20 mouse cellular contexts compared by ENCODE assay signal in genomic region chr6:30354760-30355159, GRCm38 (mm10). TPM values are rescaled to one million over a fixed set of nuclear protein-coding genes. Genes with fewer than 3 reads are reported as not detected.
DNase-seq lines count a peak whose midpoint lies in the region; ATAC-seq and TF ChIP-seq lines count a peak whose summit lies in the region.
"Had no signal": no experiment of that assay in that cellular context is flagged by ENCODE, and none has a peak within 500 bp of the region (broad histone marks: within the 10 kb centered on the region; RNA-seq: fewer than 3 reads in every experiment).

No protein-coding gene starts in this region.

- no peak overlapping the region for H3K4me3 ChIP-seq in kidney, embryonic 15.5 days (replicated peaks)
- no peak overlapping the region for H3K4me3 ChIP-seq in CH12.LX (replicated peaks in 1 of 3; ENCODE audit: low read depth in 2 of 3, low read length in 2 of 3, poor library complexity in 1 of 3)
- no peak overlapping the region for H3K4me3 ChIP-seq in hindbrain, embryonic 10.5 days
- no peak overlapping the region for H3K4me3 ChIP-seq in cerebellum, adult 2 months (replicated peaks; ENCODE audit: insufficient read depth, low read depth, low read length)
- H3K4me3 ChIP-seq: embryonic facial prominence, embryonic 15.5 days; heart, embryonic 15.5 days; limb, embryonic 12.5 days; megakaryocyte, embryonic 14.5 days had no signal

- TF ChIP-seq EP300 in CH12.LX (IDR thresholded peaks at IDR 0.05; ENCODE audit: low read length) = no peak

- TF ChIP-seq CTCF in CH12.LX (conservative IDR thresholded peaks at IDR 0.05 in 1 of 2, IDR thresholded peaks at IDR 0.05 in 1 of 2; ENCODE audit: low read depth in 2 of 2, low read length in 2 of 2) = no peak
- no peak for TF ChIP-seq CTCF in cerebellum, adult 2 months (IDR thresholded peaks at IDR 0.05; ENCODE audit: borderline replicate concordance, insufficient read depth, low read depth, low read length)

- dilution Hi-C loops in CH12.LX (cut with MboI; ENCODE audit: extremely low pct_ligation_motif_present, extremely low pct_unique_long_range_greater_than_20kb, low sequenced_read_pairs) = no loop called here

- H3K27me3 ChIP-seq in kidney, embryonic 15.5 days = no peaks in the 10 kb centered on the region
- no peaks in the 10 kb centered on the region for H3K27me3 ChIP-seq in CH12.LX (replicated peaks)
- H3K27me3 ChIP-seq in hindbrain, embryonic 10.5 days (ENCODE audit: insufficient read depth, poor library complexity, severe bottlenecking) = no peaks in the 10 kb centered on the region
- H3K27me3 ChIP-seq in cerebellum, adult 2 months (ENCODE audit: control insufficient read depth, insufficient read depth, low read length) = no peaks in the 10 kb centered on the region
- H3K27me3 ChIP-seq: embryonic facial prominence, embryonic 15.5 days; heart, embryonic 15.5 days; limb, embryonic 12.5 days had no signal

- H3K36me3 ChIP-seq in kidney, embryonic 15.5 days = no peaks in the 10 kb centered on the region
- peaks cover 3 to 10% of the 10 kb centered on the region in 2 experiments for H3K36me3 ChIP-seq in CH12.LX (replicated peaks in 1 of 2; ENCODE audit: control insufficient read depth in 1 of 2, insufficient read depth in 1 of 2, low read length in 1 of 2)
- H3K36me3 ChIP-seq in hindbrain, embryonic 10.5 days = no peaks in the 10 kb centered on the region
- H3K36me3 ChIP-seq: embryonic facial prominence, embryonic 15.5 days; heart, embryonic 15.5 days; limb, embryonic 12.5 days had no signal

- ATAC-seq in kidney, embryonic 15.5 days (replicated peaks; ENCODE audit: low FRiP score) = no peak
- ATAC-seq: forebrain, embryonic 14.5 days; liver, postnatal 0 days had no signal

- no peak for DNase-seq in kidney, adult 11 months
- peak; percentile 70 for DNase-seq in 416B (ENCODE audit: low read depth)
- no peak for DNase-seq in CH12.LX (ENCODE audit: extremely low read depth)
- DNase-seq in induced T-regulatory cell, adult 2 months (ENCODE audit: low read depth) = peak; percentile 62
- DNase-seq in hindbrain, embryonic 10.5 days (ENCODE audit: low spot score) = no peak
- DNase-seq in frontal cortex, postnatal 25 days (ENCODE audit: low spot score in 2 of 2) = no peak
- DNase-seq in cerebellum, adult 2 months = no peak
- DNase-seq: adrenal gland, postnatal 36 days; gastrocnemius, postnatal 10 days; kidney, postnatal 25 days; liver, postnatal 0 days; right cerebral cortex, postnatal 14 days; thymus, adult 2 months had no signal

- peak overlapping the region; percentile 30; the same call in 1 of the 2 replicates for H3K27ac ChIP-seq in kidney, embryonic 15.5 days
- no peak overlapping the region for H3K27ac ChIP-seq in CH12.LX (ENCODE audit: insufficient read depth, low read depth)
- no peak overlapping the region for H3K27ac ChIP-seq in hindbrain, embryonic 10.5 days
- no peak overlapping the region for H3K27ac ChIP-seq in cerebellum, adult 2 months (ENCODE audit: insufficient read depth, low read length)
- H3K27ac ChIP-seq: embryonic facial prominence, embryonic 15.5 days; heart, embryonic 15.5 days; hindbrain, embryonic 14.5 days; limb, embryonic 12.5 days had no signal

- in situ Hi-C loops in CH12.LX (cut with MboI; ENCODE audit: low pct_ligation_motif_present, low pct_unique_long_range_greater_than_20kb, low sequenced_read_pairs) = loop anchor here (5.0 to 10.0 kb wide), 2 partner anchors 147 to 260 kb away; no protein-coding TSS in a partner anchor

- TF ChIP-seq POLR2A in CH12.LX (IDR thresholded peaks at IDR 0.05; ENCODE audit: low read depth, low read length) = no peak
- TF ChIP-seq POLR2A in cerebellum, adult 2 months (IDR thresholded peaks at IDR 0.05; ENCODE audit: borderline replicate concordance, insufficient read depth, low read length) = no peak

- H3K9me3 ChIP-seq in kidney, embryonic 15.5 days (replicated peaks) = no peaks in the 10 kb centered on the region
- no peaks in the 10 kb centered on the region for H3K9me3 ChIP-seq in CH12.LX (replicated peaks; ENCODE audit: low read length)
- no peaks in the 10 kb centered on the region for H3K9me3 ChIP-seq in hindbrain, embryonic 10.5 days
- H3K9me3 ChIP-seq: embryonic facial prominence, embryonic 15.5 days; heart, embryonic 15.5 days; limb, embryonic 12.5 days; megakaryocyte, embryonic 14.5 days had no signal

- H3K9ac ChIP-seq in kidney, embryonic 15.5 days = no peak overlapping the region
- H3K9ac ChIP-seq in CH12.LX (ENCODE audit: insufficient read depth, low read depth) = no peak overlapping the region
- H3K9ac ChIP-seq: embryonic facial prominence, embryonic 15.5 days; heart, embryonic 15.5 days; hindbrain, embryonic 14.5 days; limb, embryonic 12.5 days; liver, postnatal 0 days had no signal

- no peaks in the 10 kb centered on the region for H3K79me2 ChIP-seq in CH12.LX (replicated peaks; ENCODE audit: control insufficient read depth, extremely low read depth, insufficient read depth, poor library complexity, severe bottlenecking)

- H3K4me1 ChIP-seq in kidney, embryonic 15.5 days = peaks cover 46% of the 10 kb centered on the region
- H3K4me1 ChIP-seq in CH12.LX (ENCODE audit: control insufficient read depth in 1 of 2, insufficient read depth in 2 of 2) = peaks cover 0 to 43% of the 10 kb centered on the region in 2 experiments; a peak in 2 of 4 replicates
- H3K4me1 ChIP-seq in hindbrain, embryonic 10.5 days (replicated peaks) = peaks cover 10% of the 10 kb centered on the region
- H3K4me1 ChIP-seq in cerebellum, adult 2 months (ENCODE audit: control insufficient read depth, insufficient read depth, low read length) = peaks cover 20% of the 10 kb centered on the region
- H3K4me1 ChIP-seq: limb, embryonic 12.5 days had no signal

- WGBS in kidney, embryonic 15.5 days = 21% methylated on average over 5 of the region's 5 CpGs
- 71% methylated on average over 5 of the region's 5 CpGs for WGBS in hindbrain, embryonic 10.5 days
- 75% methylated on average over 5 of the region's 5 CpGs for WGBS in cerebellum, adult 2 months

- H3K4me2 ChIP-seq in kidney, embryonic 15.5 days = no peak overlapping the region
- no peak overlapping the region for H3K4me2 ChIP-seq in CH12.LX (ENCODE audit: insufficient read depth, low read depth, poor library complexity, severe bottlenecking)
- H3K4me2 ChIP-seq: embryonic facial prominence, embryonic 15.5 days; heart, embryonic 15.5 days; hindbrain, embryonic 14.5 days; limb, embryonic 12.5 days had no signal

- no peak for TF ChIP-seq RAD21 in CH12.LX (IDR thresholded peaks at IDR 0.05; ENCODE audit: low read depth, low read length)

TF ChIP-seq in CH12.LX, 34 proteins besides CTCF, POLR2A, EP300 and RAD21:
- peak; percentile 82 for TF ChIP-seq ZNF384 (IDR thresholded peaks at IDR 0.05; ENCODE audit: low read depth, low read length)
- no peak for TF ChIP-seq KAT2A (IDR thresholded peaks at IDR 0.05; ENCODE audit: insufficient replicate concordance, low read length)
TF ChIP-seq in CH12.LX: peak in this region for 1.

RNA-seq across cellular contexts. Expression of gene Zc3hc1, which starts 36.1 kb away (rescaled TPM):
- polyA plus RNA-seq in kidney, embryonic 15.5 days (2015; fragmentation: Nextera tagmentation; extraction: Ambion mirVana) = 63.6 and 69.4 TPM in 2 replicates
- total RNA-seq in CH12.LX (2012; rRNA removed) = 59.5 and 61.3 TPM in 2 replicates
- 89.5 and 94.4 TPM in 2 replicates for total RNA-seq in CH12.LX (2014; rRNA removed)
- 72.9 and 80.2 TPM in 2 replicates for polyA plus RNA-seq in CH12.LX (2012; ENCODE audit: insufficient read length, low read depth)
- 74.9 and 76.1 TPM in 2 replicates for polyA plus RNA-seq in hindbrain, embryonic 10.5 days (2016; fragmentation: Nextera tagmentation; extraction: Ambion mirVana)
- 26.6 and 30.2 TPM in 2 replicates for polyA plus RNA-seq in cerebellum, adult 2 months (2012; rRNA removed)

RNA-seq across cellular contexts. Expression of gene Klhdc10, which starts 46.9 kb away (rescaled TPM):
- 28.6 and 33.2 TPM in 2 replicates for polyA plus RNA-seq in kidney, embryonic 15.5 days (2015; fragmentation: Nextera tagmentation; extraction: Ambion mirVana)
- 30.6 and 37.7 TPM in 2 replicates for total RNA-seq in CH12.LX (2012; rRNA removed)
- 22.1 and 26.3 TPM in 2 replicates for total RNA-seq in CH12.LX (2014; rRNA removed)
- polyA plus RNA-seq in CH12.LX (2012; ENCODE audit: insufficient read length, low read depth) = 29.6 and 35.8 TPM in 2 replicates
- 26.1 and 29.2 TPM in 2 replicates for polyA plus RNA-seq in hindbrain, embryonic 10.5 days (2016; fragmentation: Nextera tagmentation; extraction: Ambion mirVana)
- polyA plus RNA-seq in cerebellum, adult 2 months (2012; rRNA removed) = 84.2 and 90.8 TPM in 2 replicates

RNA-seq across cellular contexts. Expression of gene Ube2h, which starts 50.4 kb away (rescaled TPM):
- 50.6 and 50.9 TPM in 2 replicates for polyA plus RNA-seq in kidney, embryonic 15.5 days (2015; fragmentation: Nextera tagmentation; extraction: Ambion mirVana)
- total RNA-seq in CH12.LX (2012; rRNA removed) = 9.4 and 13.4 TPM in 2 replicates
- 5.9 and 6.1 TPM in 2 replicates for total RNA-seq in CH12.LX (2014; rRNA removed)
- polyA plus RNA-seq in CH12.LX (2012; ENCODE audit: insufficient read length, low read depth) = 11.8 and 13.4 TPM in 2 replicates
- 29.6 and 34.2 TPM in 2 replicates for polyA plus RNA-seq in hindbrain, embryonic 10.5 days (2016; fragmentation: Nextera tagmentation; extraction: Ambion mirVana)
- polyA plus RNA-seq in cerebellum, adult 2 months (2012; rRNA removed) = 78.4 and 78.9 TPM in 2 replicates

Comparison
In these comparisons a context has a peak if more than half of its experiments do, and no peak if none do; other contexts are left out.
1. DNase-seq: peak in 416B (single experiment) and induced T-regulatory cell, adult 2 months (single experiment); none in kidney, adult 11 months (single experiment), CH12.LX (single experiment), hindbrain, embryonic 10.5 days (single experiment), frontal cortex, postnatal 25 days (0 of 2) and cerebellum, adult 2 months (0 of 2).